Comparison of ENCODE assay signal across 10 mouse cellular contexts in the genomic region with DNA sequence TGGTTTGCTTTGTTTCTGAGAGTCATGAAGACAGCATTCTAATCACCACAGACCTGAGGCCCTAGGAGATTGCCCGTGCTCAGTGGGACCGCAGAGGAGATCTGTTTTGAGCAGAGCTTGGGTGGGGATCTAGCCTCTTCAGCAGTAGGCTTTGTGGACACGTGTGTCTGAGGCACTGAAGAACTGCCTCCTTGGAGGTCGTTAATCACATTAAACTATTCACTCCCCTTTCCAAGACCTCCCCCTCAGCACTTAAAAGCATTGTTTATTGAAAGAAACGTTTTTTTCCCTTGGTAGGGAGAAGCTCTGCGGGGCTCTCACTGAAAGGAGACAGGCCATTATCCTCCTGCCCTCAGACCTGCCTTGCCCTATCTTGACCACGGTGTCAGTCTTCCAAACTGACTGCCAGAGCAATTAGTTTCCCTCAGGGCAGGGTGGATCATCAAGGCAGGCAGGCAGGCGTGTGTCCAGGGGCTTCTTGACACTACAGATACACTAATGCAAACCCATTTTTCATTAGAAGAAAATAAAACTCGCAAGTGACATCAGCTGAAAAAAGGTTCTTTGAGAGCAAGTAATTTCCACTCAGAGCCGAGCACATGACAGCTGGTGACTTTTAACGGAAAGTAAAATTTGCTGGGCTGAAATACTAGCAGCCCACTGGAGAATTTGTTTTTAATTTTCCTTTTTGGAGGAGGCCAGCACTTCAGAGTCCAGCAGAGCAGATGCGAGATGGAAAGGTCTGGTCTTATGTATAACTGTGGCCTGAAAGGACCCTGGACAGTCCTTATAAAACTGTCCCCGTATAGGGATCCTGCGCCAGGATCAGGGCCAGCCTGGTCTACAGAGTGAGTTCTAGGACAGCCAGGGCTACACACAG. TPM values are rescaled to one million over a fixed set of nuclear protein-coding genes. Genes with fewer than 3 reads are reported as not detected.
DNase-seq lines count a peak whose midpoint lies in the region; ATAC-seq lines count a peak whose summit lies in the region.
"Had no signal": no experiment of that assay in that cellular context is flagged by ENCODE, and none has a peak within 500 bp of the region (broad histone marks: within the 10 kb centered on the region; RNA-seq: fewer than 3 reads in every experiment).

No protein-coding gene starts in this region.

- no peak for DNase-seq in kidney, adult 9 months
- DNase-seq in embryonic facial prominence, embryonic 11.5 days (ENCODE audit: low spot score) = no peak
- DNase-seq in testis, postnatal 14 days (ENCODE audit: low spot score) = no peak
- DNase-seq in spleen, adult 18-20 months = no peak
- no peak for DNase-seq in layer of hippocampus, adult 9-10 months (ENCODE audit: low spot score)
- DNase-seq: kidney, adult 11 months had no signal

- H3K4me3 ChIP-seq in kidney, embryonic 15.5 days (replicated peaks) = no peak overlapping the region
- H3K4me3 ChIP-seq in embryonic facial prominence, embryonic 11.5 days (ENCODE audit: low read depth, low read length) = no peak overlapping the region
- no peak overlapping the region for H3K4me3 ChIP-seq in hindbrain, embryonic 12.5 days
- H3K4me3 ChIP-seq in neural tube, embryonic 12.5 days = no peak overlapping the region

- peaks cover 64% of the 10 kb centered on the region for H3K4me1 ChIP-seq in kidney, embryonic 15.5 days
- peaks cover 7% of the 10 kb centered on the region for H3K4me1 ChIP-seq in embryonic facial prominence, embryonic 11.5 days (ENCODE audit: control insufficient read depth, insufficient read depth, low read length)
- peaks cover 52% of the 10 kb centered on the region for H3K4me1 ChIP-seq in hindbrain, embryonic 12.5 days
- H3K4me1 ChIP-seq in neural tube, embryonic 12.5 days = peaks cover 53% of the 10 kb centered on the region

- peak overlapping the region; percentile 84 for H3K27ac ChIP-seq in kidney, embryonic 15.5 days
- H3K27ac ChIP-seq in embryonic facial prominence, embryonic 11.5 days (replicated peaks; ENCODE audit: low read depth, low read length) = peak overlapping the region; percentile 75; the same call in 1 of the 2 replicates
- H3K27ac ChIP-seq in hindbrain, embryonic 12.5 days = peak overlapping the region; percentile 79
- peak overlapping the region; percentile 64; the same call in 1 of the 2 replicates for H3K27ac ChIP-seq in neural tube, embryonic 12.5 days

- H3K36me3 ChIP-seq in kidney, embryonic 15.5 days = no peaks in the 10 kb centered on the region
- no peaks in the 10 kb centered on the region for H3K36me3 ChIP-seq in embryonic facial prominence, embryonic 11.5 days (replicated peaks; ENCODE audit: control insufficient read depth, insufficient read depth, low read depth, low read length)
- no peaks in the 10 kb centered on the region for H3K36me3 ChIP-seq in hindbrain, embryonic 12.5 days
- no peaks in the 10 kb centered on the region for H3K36me3 ChIP-seq in neural tube, embryonic 12.5 days
- H3K36me3 ChIP-seq: G1E had no signal

- ATAC-seq in kidney, embryonic 15.5 days (replicated peaks; ENCODE audit: low FRiP score) = peak; percentile 33
- no peak; the same call in 1 of the 2 replicates for ATAC-seq in embryonic facial prominence, embryonic 11.5 days (replicated peaks; ENCODE audit: insufficient number of reproducible peaks, low FRiP score, low TSS enrichment, low read depth)
- no peak for ATAC-seq in hindbrain, embryonic 12.5 days (ENCODE audit: low FRiP score)
- peak; percentile 46; the same call in 1 of the 2 replicates for ATAC-seq in neural tube, embryonic 12.5 days (ENCODE audit: low FRiP score, low read depth)

- no peak overlapping the region for H3K9ac ChIP-seq in kidney, embryonic 15.5 days
- no peak overlapping the region for H3K9ac ChIP-seq in embryonic facial prominence, embryonic 11.5 days (replicated peaks; ENCODE audit: low read length)
- H3K9ac ChIP-seq in hindbrain, embryonic 12.5 days = no peak overlapping the region
- H3K9ac ChIP-seq in neural tube, embryonic 12.5 days = no peak overlapping the region

- 0 out of 2 replicates have a peak, but pooled peaks cover 4% of the 10 kb centered on the region for H3K27me3 ChIP-seq in kidney, embryonic 15.5 days
- no peaks in the 10 kb centered on the region for H3K27me3 ChIP-seq in embryonic facial prominence, embryonic 11.5 days (ENCODE audit: control insufficient read depth, insufficient read depth, low read length)
- H3K27me3 ChIP-seq in hindbrain, embryonic 12.5 days = peaks cover 2% of the 10 kb centered on the region; the same call in 1 of the 2 replicates
- no peaks in the 10 kb centered on the region for H3K27me3 ChIP-seq in neural tube, embryonic 12.5 days (replicated peaks)

- H3K9me3 ChIP-seq in kidney, embryonic 15.5 days (replicated peaks) = no peaks in the 10 kb centered on the region
- H3K9me3 ChIP-seq in embryonic facial prominence, embryonic 11.5 days (replicated peaks; ENCODE audit: control insufficient read depth, low read length) = no peaks in the 10 kb centered on the region
- no peaks in the 10 kb centered on the region for H3K9me3 ChIP-seq in hindbrain, embryonic 12.5 days (replicated peaks)
- no peaks in the 10 kb centered on the region for H3K9me3 ChIP-seq in neural tube, embryonic 12.5 days
- H3K9me3 ChIP-seq: G1E had no signal

- H3K4me2 ChIP-seq in kidney, embryonic 15.5 days = no peak overlapping the region
- H3K4me2 ChIP-seq in embryonic facial prominence, embryonic 11.5 days (ENCODE audit: low read depth, low read length) = no peak overlapping the region
- no peak overlapping the region for H3K4me2 ChIP-seq in hindbrain, embryonic 12.5 days (replicated peaks)
- H3K4me2 ChIP-seq in neural tube, embryonic 12.5 days (replicated peaks) = peak overlapping the region; percentile 23; the same call in 1 of the 2 replicates

- WGBS in kidney, embryonic 15.5 days = 21% methylated on average over 14 of the region's 14 CpGs
- WGBS in embryonic facial prominence, embryonic 11.5 days = 19% methylated on average over 14 of the region's 14 CpGs
- 17% methylated on average over 14 of the region's 14 CpGs for WGBS in hindbrain, embryonic 12.5 days
- WGBS in neural tube, embryonic 12.5 days = 14% methylated on average over 14 of the region's 14 CpGs

RNA-seq across cellular contexts. Expression of a gene that starts 56.2 kb away (rescaled TPM):
- 2.1 and 3.2 TPM in 2 replicates for polyA plus RNA-seq in kidney, embryonic 15.5 days (2015; fragmentation: Nextera tagmentation; extraction: Ambion mirVana)
- polyA plus RNA-seq in embryonic facial prominence, embryonic 11.5 days (2014; fragmentation: Nextera tagmentation; extraction: Ambion mirVana) = 12.2 and 12.5 TPM in 2 replicates
- polyA plus RNA-seq in hindbrain, embryonic 12.5 days (2016; fragmentation: Nextera tagmentation; extraction: Ambion mirVana) = 9.4 and 14.0 TPM in 2 replicates
- 7.5 and 8.0 TPM in 2 replicates for polyA plus RNA-seq in neural tube, embryonic 12.5 days (2016; fragmentation: Nextera tagmentation; extraction: Ambion mirVana)
- polyA plus RNA-seq: G1E had no signal

Comparison
In these comparisons a context has a peak if more than half of its experiments do, and no peak if none do; other contexts are left out.
1. ATAC-seq: peak in kidney, embryonic 15.5 days (single experiment) and neural tube, embryonic 12.5 days (single experiment); none in embryonic facial prominence, embryonic 11.5 days (single experiment) and hindbrain, embryonic 12.5 days (single experiment).
2. Peak in every context shown above with its lines, with median percentiles within 50 percentile points of each other: H3K27ac ChIP-seq.